Mouse (Mus musculus) midbrain, postnatal 0 days (tissue): Measurements from ENCODE around the gene Dph1. TPM values are rescaled to one million over a fixed set of nuclear protein-coding genes. Genes with fewer than 3 reads are reported as not detected.

Experiments used
- ATAC-seq: fragments of 200-750 bp; cut with Nextera tagmentation; 2 replicates; pipeline ENCODE4 v1.8.0; 2017; ENCODE audit warnings: moderate number of reproducible peaks, mild to moderate bottlenecking, moderate TSS enrichment, moderate library complexity; ENCODE audit not compliant: low FRiP score
- DNase-seq: peaks from one replicate; pipeline ENCODE4 v3.0.0-alpha.2; 2015; ENCODE audit warnings: low spot score
- H3K27ac ChIP-seq: fragments of 300-500 bp; sonication (generic); 2 replicates; pipeline ENCODE4 v1.5.1; 2014; ENCODE audit warnings: low read depth, mild to moderate bottlenecking, low read length, mixed read lengths
- H3K27me3 ChIP-seq: fragments of 300-500 bp; sonication (generic); 2 replicates; pipeline ENCODE4 v1.6.1; 2014; ENCODE audit warnings: low read length, control low read depth, mixed read lengths; ENCODE audit not compliant: insufficient read depth
- H3K36me3 ChIP-seq: fragments of 300-500 bp; sonication (generic); 2 replicates; pipeline ENCODE4 v1.6.1; 2014; ENCODE audit warnings: low read length, control low read depth, mixed read lengths; ENCODE audit not compliant: insufficient read depth
- H3K4me1 ChIP-seq: fragments of 300-500 bp; sonication (generic); 2 replicates; pipeline ENCODE4 v1.6.1; 2014; ENCODE audit warnings: mild to moderate bottlenecking, control low read depth, antibody characterized with exemption, low read length, mixed read lengths; ENCODE audit not compliant: insufficient read depth
- H3K4me2 ChIP-seq: fragments of 300-500 bp; sonication (generic); 2 replicates; pipeline ENCODE4 v1.6.1; 2014; ENCODE audit warnings: low read depth, mild to moderate bottlenecking, low read length, mixed read lengths; ENCODE audit not compliant: poor library complexity, severe bottlenecking
- H3K4me3 ChIP-seq: fragments of 300-500 bp; sonication (generic); 2 replicates; pipeline ENCODE4 v1.5.1; 2014; ENCODE audit warnings: low read depth, mild to moderate bottlenecking, low read length, moderate library complexity
- H3K9ac ChIP-seq: fragments of 300-500 bp; sonication (generic); replicated peaks from 2 replicates; pipeline ENCODE4 v1.6.1; 2014; ENCODE audit warnings: mild to moderate bottlenecking, low read length, moderate library complexity, mixed read lengths; ENCODE audit not compliant: poor library complexity, severe bottlenecking
- H3K9me3 ChIP-seq: fragments of 300-500 bp; sonication (generic); 2 replicates; pipeline ENCODE4 v1.6.1; 2016; ENCODE audit warnings: low read length, control low read depth
- CTCF ChIP-seq: IDR thresholded peaks from 2 replicates; pipeline ENCODE4 v1.5.1; 2016; ENCODE audit warnings: antibody characterized with exemption, mild to moderate bottlenecking
- WGBS: fragments of 180-500 bp; shearing (Covaris S2); extraction: QIAGEN DNeasy Blood & Tissue Kit; methylation state at CpG from one replicate; pipeline ENCODE4 v1.1.7; 2014; 5-methylcytosine and 5-hydroxymethylcytosine counted together
- polyA plus RNA-seq: library from polyadenylated mRNA; unstranded; fragments of >200 nt; fragmentation: Nextera tagmentation; extraction: Ambion mirVana; gene quantifications from 2 replicates; pipeline ENCODE4 v1.2.1, GENCODE M21; 2015
- total RNA-seq: library from RNA; depleted of rRNA; stranded (reverse); fragments of >200 nt; gene quantifications from 2 replicates; pipeline ENCODE4 v1.2.3, GENCODE M21; 2014

Dph1 gene
- total and polyA plus RNA-seq, 2 experiments from 2014 or later, result 10.8 to 17.4 TPM

DNA sequence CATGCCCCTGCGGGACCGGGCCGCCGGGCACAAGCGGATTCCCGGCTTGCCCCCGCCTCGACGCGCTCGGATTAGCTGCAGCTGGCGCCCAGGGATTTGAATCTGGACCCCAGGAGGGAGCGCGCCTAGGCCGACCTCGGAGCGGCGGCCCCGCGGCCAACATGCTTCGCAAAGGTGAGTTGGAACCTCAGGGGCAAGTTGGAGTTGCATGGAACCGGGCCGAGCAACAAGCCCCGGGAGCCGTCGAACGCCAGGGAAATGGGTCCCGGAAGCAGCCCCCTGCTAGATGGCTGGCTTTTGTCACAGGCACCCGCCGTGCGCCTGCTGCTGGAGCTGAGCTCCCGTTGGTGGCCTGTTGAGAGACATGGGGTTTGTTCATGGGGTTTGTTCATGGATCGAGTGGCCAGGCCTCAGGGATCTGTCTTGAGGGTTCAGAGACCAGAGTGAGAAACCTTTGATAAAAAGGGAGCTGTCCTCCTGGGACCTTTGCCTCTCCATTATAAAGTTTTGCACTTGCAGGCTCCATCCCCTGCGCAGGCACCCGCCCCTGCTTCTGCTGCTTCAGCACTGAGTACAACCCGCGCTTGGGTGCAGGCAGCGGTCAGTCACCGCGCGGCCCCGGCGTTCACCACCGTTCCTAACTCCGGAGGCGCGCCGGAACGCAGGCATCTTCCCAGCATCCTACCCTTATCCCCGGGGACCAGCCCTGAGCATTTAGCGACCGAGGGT is 3.2 kb upstream of the Dph1 start:
- WGBS, result under 1% methylated on average over 52 of the region's 52 CpGs
- Histone ChIP-seq H3K27ac (peak overlapping the region; percentile 59; the same call in 1 of the 2 replicates), H3K4me3 (peak overlapping the region; percentile 55), H3K4me1 (peaks cover 14% of the 10 kb centered on the region; the same call in 1 of the 2 replicates), H3K36me3 (no peaks in the 10 kb centered on the region), H3K9ac (peak overlapping the region; percentile 64), H3K4me2 (peak overlapping the region; percentile 82), H3K27me3 (0 out of 2 replicates have a peak, but pooled peaks cover 4% of the 10 kb centered on the region), H3K9me3 (no peaks in the 10 kb centered on the region)
- DNase-seq, result no peak
- TF ChIP-seq CTCF, result no peak
- no peak for ATAC-seq

- Histone ChIP-seq H3K36me3 (no peaks in the 10 kb centered on the region), H3K27ac (peak within 1 kb of the TSS; percentile 59; the same call in 1 of the 2 replicates), H3K9ac (peak within 1 kb of the TSS; percentile 64), H3K27me3 (0 out of 2 replicates have a peak, but pooled peaks cover 4% of the 10 kb centered on the region), H3K4me2 (peak within 1 kb of the TSS; percentile 82), H3K9me3 (no peaks in the 10 kb centered on the region), H3K4me3 (peak within 1 kb of the TSS; percentile 55), H3K4me1 (peaks cover 14% of the 10 kb centered on the region; the same call in 1 of the 2 replicates)
- ATAC-seq (no peak), DNase-seq (peak; percentile 44)
- TF ChIP-seq CTCF, result no peak
- under 1% methylated on average over 67 of the region's 84 CpGs for WGBS
These were observed 2.4 kb upstream of the Dph1 start, which contains the start of gene Rtn4rl1 for GRCm38 (mm10) chr11:75193256-75194071. Gene Rtn4rl1 (plus strand): TSS chr11:75193783.

GRCm38 (mm10) chr11:75192336-75193214 is 1.5 kb upstream of the Dph1 start:
- peak; percentile 79 for DNase-seq
- H3K9ac ChIP-seq, result peak overlapping the region; percentile 64; the same call in 1 of the 2 replicates
- H3K9me3 ChIP-seq, result no peaks in the 10 kb centered on the region
- H3K4me3 ChIP-seq, result peak overlapping the region; percentile 55
- ATAC-seq, result 0 out of 2 replicates have a peak, but pooled peaks have one; percentile 15
- TF ChIP-seq CTCF, result peak; percentile 88
- no peak overlapping the region for H3K27ac ChIP-seq
- H3K4me1 ChIP-seq, result peaks cover 14% of the 10 kb centered on the region; the same call in 1 of the 2 replicates
- WGBS, result 23% methylated on average over 13 of the region's 13 CpGs
- H3K4me2 ChIP-seq, result peak overlapping the region; percentile 82
- 0 out of 2 replicates have a peak, but pooled peaks cover 4% of the 10 kb centered on the region for H3K27me3 ChIP-seq
- no peaks in the 10 kb centered on the region for H3K36me3 ChIP-seq

DNA sequence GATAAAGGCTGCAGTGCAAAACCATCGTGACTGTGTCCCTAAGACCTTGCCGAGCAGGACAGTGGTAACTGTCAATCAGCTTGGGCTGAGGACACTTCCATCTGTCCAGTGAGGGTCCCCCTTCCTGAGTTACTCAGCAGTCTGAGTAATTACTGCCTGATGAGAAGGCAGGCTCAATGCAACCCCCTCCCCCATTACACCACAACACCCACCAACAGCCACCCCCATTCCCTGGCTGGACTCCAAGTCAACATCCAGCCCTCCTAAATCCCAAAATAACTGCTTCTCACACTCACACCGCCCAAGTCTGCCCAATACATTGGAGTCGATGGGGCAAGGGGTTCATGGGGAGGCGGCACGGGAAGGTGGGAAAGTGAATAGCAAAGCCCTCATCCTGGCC is 800 bp upstream of the Dph1 start:
- H3K9ac ChIP-seq, result no peak overlapping the region
- no peak for TF ChIP-seq CTCF
- H3K4me2 ChIP-seq, result no peak overlapping the region
- no peaks in the 10 kb centered on the region for H3K9me3 ChIP-seq
- DNase-seq (no peak), ATAC-seq (no peak)
- H3K4me1 ChIP-seq, result peaks cover 14% of the 10 kb centered on the region; the same call in 1 of the 2 replicates
- 63% methylated on average over 6 of the region's 6 CpGs for WGBS
- H3K27me3 ChIP-seq, result 0 out of 2 replicates have a peak, but pooled peaks cover 4% of the 10 kb centered on the region
- H3K27ac ChIP-seq, result no peak overlapping the region
- no peak overlapping the region for H3K4me3 ChIP-seq
- H3K36me3 ChIP-seq, result no peaks in the 10 kb centered on the region

GRCm38 (mm10) chr11:75190371-75190724 is 693 bp downstream of the Dph1 start:
- H3K36me3 ChIP-seq, result no peaks in the 10 kb centered on the region
- DNase-seq (peak; percentile 91), ATAC-seq (peak; percentile 75)
- H3K4me1 ChIP-seq, result peaks cover 10% of the 10 kb centered on the region; the same call in 1 of the 2 replicates
- no peaks in the 10 kb centered on the region for H3K9me3 ChIP-seq
- H3K27me3 ChIP-seq, result 0 out of 2 replicates have a peak, but pooled peaks cover 4% of the 10 kb centered on the region
- H3K9ac ChIP-seq, result peak overlapping the region; percentile 64
- TF ChIP-seq CTCF, result peak; percentile 40
- 1% methylated on average over 24 of the region's 24 CpGs for WGBS
- peak overlapping the region; percentile 82 for H3K4me3 ChIP-seq
- peak overlapping the region; percentile 91 for H3K4me2 ChIP-seq
- no peak overlapping the region for H3K27ac ChIP-seq
